Mouse (Mus musculus) intestine, embryonic 16.5 days (tissue): ENCODE results near the gene Sec23a. TPM values are rescaled to one million over a fixed set of nuclear protein-coding genes. Genes with fewer than 3 reads are reported as not detected.
"Not testable (repeated sequence)": the region's sequence is repeated elsewhere in the genome, so short reads cannot be mapped to it uniquely, and the experiment has no call there.

Experiments used
- ATAC-seq: fragments of 200-750 bp; cut with Nextera tagmentation; 2 replicates; pipeline ENCODE4 v1.8.0; 2017; ENCODE audit warnings: moderate TSS enrichment, moderate library complexity
- H3K27ac ChIP-seq: fragments of 300-500 bp; sonication (generic); 2 replicates; pipeline ENCODE4 v1.5.1; 2014; ENCODE audit warnings: mild to moderate bottlenecking, low read length
- H3K27me3 ChIP-seq: fragments of 300-500 bp; sonication (generic); replicated peaks from 2 replicates; pipeline ENCODE4 v1.6.1; 2014; ENCODE audit warnings: low read length, control low read depth, mixed read lengths; ENCODE audit not compliant: control insufficient read depth, insufficient read depth
- H3K36me3 ChIP-seq: fragments of 300-500 bp; sonication (generic); 2 replicates; pipeline ENCODE4 v1.6.1; 2014; ENCODE audit warnings: low read length, control low read depth; ENCODE audit not compliant: control insufficient read depth, insufficient read depth
- H3K4me1 ChIP-seq: fragments of 300-500 bp; sonication (generic); 2 replicates; pipeline ENCODE4 v1.6.1; 2014; ENCODE audit warnings: low read length, control low read depth, mixed read lengths; ENCODE audit not compliant: control insufficient read depth, insufficient read depth
- H3K4me2 ChIP-seq: fragments of 300-500 bp; sonication (generic); 2 replicates; pipeline ENCODE4 v1.6.1; 2014; ENCODE audit warnings: low read depth, low read length, control low read depth
- H3K4me3 ChIP-seq: fragments of 300-500 bp; sonication (generic); 2 replicates; pipeline ENCODE4 v1.5.1; 2014; ENCODE audit warnings: mild to moderate bottlenecking, low read length
- H3K9ac ChIP-seq: fragments of 300-500 bp; sonication (generic); 2 replicates; pipeline ENCODE4 v1.6.1; 2014; ENCODE audit warnings: low read depth, low read length
- H3K9me3 ChIP-seq: fragments of 300-500 bp; sonication (generic); 2 replicates; pipeline ENCODE4 v1.6.1; 2016; ENCODE audit warnings: low read length, control low read depth; ENCODE audit not compliant: control insufficient read depth
- WGBS: fragments of 180-500 bp; shearing (Covaris S2); extraction: QIAGEN DNeasy Blood & Tissue Kit; methylation state at CpG from one replicate; pipeline ENCODE4 v1.1.7; 2014; 5-methylcytosine and 5-hydroxymethylcytosine counted together
- polyA plus RNA-seq: library from polyadenylated mRNA; unstranded; fragments of >200 nt; fragmentation: Nextera tagmentation; extraction: Ambion mirVana; gene quantifications from 2 replicates; pipeline ENCODE4 v1.2.1, GENCODE M21; 2015

Gene Sec23a
- polyA plus RNA-seq, 1 experiment from 2014 or later = 90.5 TPM

DNA sequence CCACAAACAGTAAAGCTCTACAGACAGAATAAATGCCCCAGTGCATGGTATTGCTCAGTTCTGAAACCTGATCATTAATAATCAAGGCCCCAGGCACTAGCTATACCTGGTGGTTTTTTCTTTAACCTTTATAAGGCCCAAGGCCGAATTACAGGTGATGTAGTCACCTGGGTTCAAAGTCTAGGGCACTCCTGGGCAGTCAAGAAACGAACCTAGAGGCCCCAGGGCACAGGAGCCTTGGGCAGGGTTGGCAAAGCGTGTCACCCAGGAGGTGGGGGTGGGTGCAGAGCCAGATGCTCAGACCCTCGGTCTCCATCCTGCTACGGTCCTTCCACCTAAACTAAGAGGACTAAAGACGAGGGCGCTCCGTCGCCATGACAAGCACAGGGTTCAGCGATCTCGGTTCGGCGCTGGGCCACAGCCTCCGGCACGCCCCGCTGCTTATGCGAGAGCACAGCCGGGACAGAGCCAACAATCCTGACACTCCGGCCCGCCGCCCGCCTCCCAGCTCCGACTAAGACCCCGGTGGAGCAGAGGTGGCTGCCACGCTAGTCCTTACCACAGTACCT is 458 bp downstream of the Sec23a start:
- WGBS = 0% methylated on average over 25 of the region's 25 CpGs
- ATAC-seq = peak; percentile 78
- Histone ChIP-seq H3K36me3 (peaks cover 4% of the 10 kb centered on the region; the same call in 1 of the 2 replicates), H3K27me3 (no peaks in the 10 kb centered on the region), H3K9me3 (no peaks in the 10 kb centered on the region), H3K4me1 (peaks cover 12% of the 10 kb centered on the region), H3K9ac (peak overlapping the region; percentile 90), H3K4me2 (peak overlapping the region; percentile 71), H3K27ac (peak overlapping the region; percentile 97), H3K4me3 (peak overlapping the region; percentile 81)

DNA sequence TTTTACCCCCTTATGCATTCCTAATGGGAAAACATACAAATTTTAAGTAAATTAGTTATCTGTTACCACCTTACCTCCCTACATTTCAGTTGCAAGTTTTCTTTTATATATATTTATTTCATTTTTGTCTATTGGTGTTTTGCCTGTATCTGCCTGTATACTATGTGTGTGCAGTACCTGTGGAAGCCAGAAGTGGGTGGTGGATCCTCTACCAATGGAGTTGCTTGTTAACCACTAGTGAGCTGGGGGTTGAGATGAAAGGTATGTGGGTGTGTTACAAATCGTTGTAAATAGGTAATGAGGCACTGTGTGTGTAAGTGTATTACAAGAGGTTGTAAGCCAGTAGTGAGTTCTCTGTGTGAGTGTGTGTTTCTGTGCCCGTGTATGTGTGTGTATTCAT is 1.3 kb downstream of the Sec23a start:
- Histone ChIP-seq H3K9me3 (no peaks in the 10 kb centered on the region), H3K27me3 (no peaks in the 10 kb centered on the region), H3K4me2 (peak overlapping the region; percentile 71), H3K9ac (0 out of 2 replicates have a peak overlapping the region, but pooled peaks have one; percentile 90), H3K4me3 (peak overlapping the region; percentile 81), H3K36me3 (peaks cover 4% of the 10 kb centered on the region; the same call in 1 of the 2 replicates), H3K4me1 (peaks cover 12% of the 10 kb centered on the region), H3K27ac (peak overlapping the region; percentile 48; the same call in 1 of the 2 replicates)
- 58% methylated on average over 2 of the region's 2 CpGs for WGBS
- no peak for ATAC-seq

DNA sequence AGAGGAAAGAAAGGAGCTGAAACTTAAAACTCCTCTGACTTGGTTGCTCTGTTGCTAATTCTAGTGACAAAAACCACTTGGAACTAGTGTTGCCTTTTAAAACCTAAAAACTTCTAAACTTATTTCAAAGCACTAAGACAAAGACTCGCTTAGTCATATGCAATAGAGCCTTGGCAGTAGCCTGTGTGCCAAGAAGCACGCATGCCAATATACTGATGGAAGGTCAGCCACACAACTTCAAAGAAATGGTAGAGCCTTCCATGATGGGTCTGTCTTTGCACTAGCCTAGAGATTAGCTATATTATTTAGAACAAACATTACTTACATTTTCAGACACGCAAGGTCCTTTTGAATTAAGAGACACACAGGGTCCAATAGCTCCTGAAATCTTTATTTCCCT is 26.1 kb downstream of the Sec23a start:
- no peak overlapping the region for H3K27ac ChIP-seq
- H3K4me3 ChIP-seq = no peak overlapping the region
- peaks cover 17% of the 10 kb centered on the region; the same call in 1 of the 2 replicates for H3K36me3 ChIP-seq
- H3K9ac ChIP-seq = no peak overlapping the region
- 97% methylated on average over 3 of the region's 3 CpGs for WGBS
- no peaks in the 10 kb centered on the region for H3K4me1 ChIP-seq
- no peaks in the 10 kb centered on the region for H3K27me3 ChIP-seq
- H3K4me2 ChIP-seq = no peak overlapping the region
- no peaks in the 10 kb centered on the region for H3K9me3 ChIP-seq
- ATAC-seq = no peak

DNA sequence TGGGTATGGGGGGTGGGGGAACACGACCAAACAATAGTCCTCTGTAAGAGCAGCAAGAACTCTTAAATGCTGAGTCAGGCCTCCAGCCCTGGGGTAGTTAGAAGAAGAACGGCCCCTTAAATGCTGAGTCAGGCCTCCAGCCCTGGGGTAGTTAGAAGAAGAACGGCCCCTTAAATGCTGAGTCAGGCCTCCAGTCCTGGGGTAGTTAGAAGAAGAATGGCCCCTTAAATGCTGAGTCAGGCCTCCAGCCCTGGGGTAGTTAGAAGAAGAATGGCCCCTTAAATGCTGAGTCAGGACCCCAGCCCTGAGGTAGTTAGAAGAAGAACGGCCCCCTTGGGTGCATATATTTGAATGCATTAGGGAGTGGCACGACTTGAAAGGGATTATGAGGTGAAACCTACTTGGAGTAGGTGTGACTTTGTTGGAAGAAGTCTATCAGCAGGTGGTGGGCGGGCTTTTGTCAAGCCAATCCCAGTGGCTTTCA is 30.6 kb downstream of the Sec23a start:
- WGBS = 69% methylated on average over 6 of the region's 6 CpGs
- H3K36me3 ChIP-seq = peaks cover 14% of the 10 kb centered on the region; the same call in 1 of the 2 replicates
- H3K9me3 ChIP-seq = not testable (repeated sequence)

DNA sequence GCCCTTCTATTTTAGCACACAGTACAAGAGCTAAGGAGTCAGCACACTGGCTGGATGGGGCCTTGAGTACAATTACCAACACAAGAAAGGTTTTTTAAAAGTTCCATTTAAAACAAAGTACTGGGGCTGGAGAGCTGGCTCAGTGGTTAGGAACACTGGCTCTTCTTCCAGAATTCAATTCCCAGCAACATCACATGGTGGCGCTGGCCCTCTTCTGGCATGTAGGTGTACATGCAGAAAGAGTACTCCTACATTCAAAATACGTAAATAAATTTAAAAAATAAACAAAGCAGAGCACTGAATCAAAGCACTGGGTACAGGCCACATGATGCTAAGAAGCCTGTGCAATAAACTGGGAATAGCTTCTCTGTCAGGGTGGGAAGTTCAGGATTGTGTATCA is 34.9 kb downstream of the Sec23a start:
- peaks cover 9% of the 10 kb centered on the region; the same call in 1 of the 2 replicates for H3K36me3 ChIP-seq
- H3K9ac ChIP-seq = no peak overlapping the region
- no peaks in the 10 kb centered on the region for H3K27me3 ChIP-seq
- no peaks in the 10 kb centered on the region for H3K4me1 ChIP-seq
- H3K27ac ChIP-seq = no peak overlapping the region
- WGBS = 69% methylated on average over 2 of the region's 2 CpGs
- no peak overlapping the region for H3K4me3 ChIP-seq
- no peaks in the 10 kb centered on the region for H3K9me3 ChIP-seq
- ATAC-seq = no peak
- H3K4me2 ChIP-seq = no peak overlapping the region

More for the DNA sequence above, 30.6 kb downstream of the Sec23a start:
- H3K27ac ChIP-seq, H3K27me3 ChIP-seq, ATAC-seq, H3K4me1 ChIP-seq, H3K4me3 ChIP-seq, H3K9ac ChIP-seq, H3K4me2 ChIP-seq: not testable (repeated sequence)

- Histone ChIP-seq H3K36me3 (peaks cover 15% of the 10 kb centered on the region), H3K27ac (no peak overlapping the region), H3K4me3 (no peak overlapping the region), H3K9me3 (no peaks in the 10 kb centered on the region), H3K4me2 (no peak overlapping the region), H3K9ac (no peak overlapping the region), H3K27me3 (no peaks in the 10 kb centered on the region), H3K4me1 (no peaks in the 10 kb centered on the region)
- WGBS = 66% methylated on average over 4 of the region's 4 CpGs
- ATAC-seq = peak; percentile 27; the same call in 1 of the 2 replicates
Observed at GRCm38 (mm10) chr12:58964583-58964982, 47.2 kb downstream of the Sec23a start.

DNA sequence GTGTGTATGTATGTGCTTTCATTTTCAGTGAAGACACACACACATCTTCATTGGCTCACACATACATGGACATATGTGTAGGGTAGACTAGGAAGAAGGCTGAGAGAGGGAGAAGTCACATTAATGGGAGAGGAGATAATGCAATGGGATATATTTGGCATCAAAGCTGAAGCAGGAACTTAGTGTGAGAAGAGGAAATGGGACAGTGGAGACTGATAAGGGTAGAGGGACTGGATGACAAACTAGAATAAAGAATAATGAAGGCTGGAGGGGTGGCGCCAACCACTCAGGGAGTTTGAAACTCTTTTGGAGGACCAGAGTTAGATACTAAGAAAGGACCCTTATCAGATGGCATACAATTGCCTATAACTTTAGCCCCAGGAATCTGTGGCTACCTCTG is 51.0 kb downstream of the Sec23a start:
- Histone ChIP-seq H3K4me3 (no peak overlapping the region), H3K9ac (no peak overlapping the region), H3K27ac (no peak overlapping the region), H3K9me3 (no peaks in the 10 kb centered on the region), H3K27me3 (no peaks in the 10 kb centered on the region), H3K4me1 (no peaks in the 10 kb centered on the region), H3K4me2 (no peak overlapping the region), H3K36me3 (peaks cover 8% of the 10 kb centered on the region; the same call in 1 of the 2 replicates)
- no peak for ATAC-seq
- 91% methylated on average over 1 of the region's 1 CpGs for WGBS

GRCm38 (mm10) chr12:58956624-58957023 is 55.2 kb downstream of the Sec23a start:
- Histone ChIP-seq H3K9ac (no peak overlapping the region), H3K4me1 (no peaks in the 10 kb centered on the region), H3K36me3 (peaks cover 6% of the 10 kb centered on the region; the same call in 1 of the 2 replicates), H3K4me3 (no peak overlapping the region), H3K4me2 (no peak overlapping the region), H3K27ac (no peak overlapping the region), H3K9me3 (no peaks in the 10 kb centered on the region), H3K27me3 (no peaks in the 10 kb centered on the region)
- peak; percentile 59 for ATAC-seq
- 44% methylated on average over 7 of the region's 7 CpGs for WGBS

- WGBS = 57% methylated on average over 7 of the region's 7 CpGs
- Histone ChIP-seq H3K4me1 (no peaks in the 10 kb centered on the region), H3K27ac (no peak overlapping the region), H3K4me2 (no peak overlapping the region), H3K9ac (no peak overlapping the region), H3K27me3 (no peaks in the 10 kb centered on the region), H3K4me3 (no peak overlapping the region), H3K36me3 (peaks cover 6% of the 10 kb centered on the region; the same call in 1 of the 2 replicates), H3K9me3 (no peaks in the 10 kb centered on the region)
- ATAC-seq = peak; percentile 45; the same call in 1 of the 2 replicates
Observed at GRCm38 (mm10) chr12:58956162-58956561, 55.7 kb downstream of the Sec23a start.
